Mouse (Mus musculus) neural tube, embryonic 12.5 days (tissue): ENCODE results near the gene Gnl2. TPM values are rescaled to one million over a fixed set of nuclear protein-coding genes. Genes with fewer than 3 reads are reported as not detected.

Experiments used
- ATAC-seq: fragments of 200-750 bp; cut with Nextera tagmentation; 2 replicates; pipeline ENCODE4 v1.8.0; 2017; ENCODE audit warnings: low read depth, mild to moderate bottlenecking, moderate TSS enrichment, moderate library complexity; ENCODE audit not compliant: low FRiP score
- H3K27ac ChIP-seq: fragments of 300-500 bp; sonication (generic); 2 replicates; pipeline ENCODE4 v1.5.1; 2016
- H3K27me3 ChIP-seq: fragments of 300-500 bp; sonication (generic); replicated peaks from 2 replicates; pipeline ENCODE4 v1.6.1; 2016; ENCODE audit warnings: mild to moderate bottlenecking
- H3K36me3 ChIP-seq: fragments of 300-500 bp; sonication (generic); 2 replicates; pipeline ENCODE4 v1.6.1; 2016; ENCODE audit warnings: mild to moderate bottlenecking
- H3K4me1 ChIP-seq: fragments of 300-500 bp; sonication (generic); 2 replicates; pipeline ENCODE4 v1.6.1; 2016
- H3K4me2 ChIP-seq: fragments of 300-500 bp; sonication (generic); replicated peaks from 2 replicates; pipeline ENCODE4 v1.6.1; 2016; ENCODE audit warnings: mild to moderate bottlenecking
- H3K4me3 ChIP-seq: fragments of 300-500 bp; sonication (generic); 2 replicates; pipeline ENCODE4 v1.5.1; 2016
- H3K9ac ChIP-seq: fragments of 300-500 bp; sonication (generic); 2 replicates; pipeline ENCODE4 v1.6.1; 2016; ENCODE audit warnings: mild to moderate bottlenecking
- H3K9me3 ChIP-seq: fragments of 300-500 bp; sonication (generic); 2 replicates; pipeline ENCODE4 v1.6.1; 2016; ENCODE audit warnings: mild to moderate bottlenecking
- WGBS: fragments of 180-500 bp; shearing (Covaris S2); methylation state at CpG from one replicate; pipeline ENCODE4 v1.1.7; 2016; 5-methylcytosine and 5-hydroxymethylcytosine counted together
- polyA plus RNA-seq: library from polyadenylated mRNA; unstranded; fragments of >200 nt; fragmentation: Nextera tagmentation; extraction: Ambion mirVana; gene quantifications from 2 replicates; pipeline ENCODE4 v1.2.1, GENCODE M21; 2016

The Gnl2 gene
- polyA plus RNA-seq, 1 experiment from 2014 or later = 96.1 TPM

- no peak overlapping the region for H3K27ac ChIP-seq
- no peaks in the 10 kb centered on the region for H3K27me3 ChIP-seq
- no peak for ATAC-seq
- peaks cover 17% of the 10 kb centered on the region for H3K4me1 ChIP-seq
- H3K4me2 ChIP-seq = no peak overlapping the region
- H3K9me3 ChIP-seq = no peaks in the 10 kb centered on the region
- H3K4me3 ChIP-seq = no peak overlapping the region
- peaks cover 9% of the 10 kb centered on the region; the same call in 1 of the 2 replicates for H3K36me3 ChIP-seq
- no peak overlapping the region for H3K9ac ChIP-seq
- 74% methylated on average over 8 of the region's 8 CpGs for WGBS
Measured at GRCm38 (mm10) chr4:125063829-125064228, 47.4 kb downstream of the Gnl2 start.

GRCm38 (mm10) chr4:125065517-125066307, 49.3 kb downstream of the Gnl2 start, which contains the start of gene Dnali1:
Gene Dnali1 (minus strand): TSS chr4:125065703.
- Histone ChIP-seq H3K4me1 (peaks cover 17% of the 10 kb centered on the region), H3K4me2 (peak within 1 kb of the TSS; percentile 91), H3K4me3 (peak within 1 kb of the TSS; percentile 95), H3K9ac (peak within 1 kb of the TSS; percentile 90), H3K27me3 (no peaks in the 10 kb centered on the region), H3K36me3 (peaks cover 25% of the 10 kb centered on the region), H3K9me3 (no peaks in the 10 kb centered on the region), H3K27ac (no peak within 1 kb of the TSS)
- ATAC-seq = peak; percentile 59
- WGBS = 4% methylated on average over 26 of the region's 26 CpGs

GRCm38 (mm10) chr4:125066490-125067370, 50.3 kb downstream of the Gnl2 start, which contains the start of gene Snip1:
Gene Snip1 (plus strand): TSS chr4:125066672.
- WGBS = under 1% methylated on average over 78 of the region's 78 CpGs
- Histone ChIP-seq H3K4me1 (peaks cover 17% of the 10 kb centered on the region), H3K27me3 (no peaks in the 10 kb centered on the region), H3K27ac (no peak within 1 kb of the TSS), H3K4me2 (peak within 1 kb of the TSS; percentile 91), H3K4me3 (peak within 1 kb of the TSS; percentile 95), H3K9me3 (no peaks in the 10 kb centered on the region), H3K36me3 (peaks cover 35% of the 10 kb centered on the region), H3K9ac (peak within 1 kb of the TSS; percentile 90)
- peak; percentile 93 for ATAC-seq

- ATAC-seq = no peak
- Histone ChIP-seq H3K4me1 (no peaks in the 10 kb centered on the region), H3K27me3 (no peaks in the 10 kb centered on the region), H3K9me3 (no peaks in the 10 kb centered on the region), H3K36me3 (peaks cover 43% of the 10 kb centered on the region), H3K9ac (no peak overlapping the region), H3K4me2 (no peak overlapping the region), H3K27ac (no peak overlapping the region), H3K4me3 (no peak overlapping the region)
- WGBS = 93% methylated on average over 2 of the region's 2 CpGs
Measured at GRCm38 (mm10) chr4:125077700-125078099, 61.3 kb downstream of the Gnl2 start.

DNA sequence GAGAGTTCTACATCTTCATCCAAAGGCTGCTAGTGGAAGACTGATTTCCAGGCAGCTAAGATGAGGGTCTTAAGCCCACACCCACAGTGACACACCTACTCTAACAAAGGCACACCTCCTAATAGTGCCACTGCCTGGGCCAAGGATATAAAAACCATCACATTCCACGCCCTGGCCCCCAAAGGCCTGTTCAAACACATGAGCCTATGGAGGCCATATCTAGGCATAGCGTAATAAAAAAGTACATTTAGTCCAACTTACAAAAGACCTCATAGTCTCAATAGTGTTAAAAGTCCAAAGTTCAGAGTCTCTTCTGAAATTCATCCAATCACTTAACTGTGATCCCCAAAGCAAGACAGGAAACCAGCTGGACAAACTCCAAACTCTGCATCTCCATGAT, 62.3 kb downstream of the Gnl2 start:
- no peaks in the 10 kb centered on the region for H3K4me1 ChIP-seq
- H3K4me2 ChIP-seq = no peak overlapping the region
- no peak overlapping the region for H3K4me3 ChIP-seq
- H3K36me3 ChIP-seq = peaks cover 33% of the 10 kb centered on the region
- no peak for ATAC-seq
- no peak overlapping the region for H3K9ac ChIP-seq
- WGBS = 90% methylated on average over 2 of the region's 2 CpGs
- H3K27ac ChIP-seq = no peak overlapping the region
- H3K9me3 ChIP-seq = no peaks in the 10 kb centered on the region
- no peaks in the 10 kb centered on the region for H3K27me3 ChIP-seq

DNA sequence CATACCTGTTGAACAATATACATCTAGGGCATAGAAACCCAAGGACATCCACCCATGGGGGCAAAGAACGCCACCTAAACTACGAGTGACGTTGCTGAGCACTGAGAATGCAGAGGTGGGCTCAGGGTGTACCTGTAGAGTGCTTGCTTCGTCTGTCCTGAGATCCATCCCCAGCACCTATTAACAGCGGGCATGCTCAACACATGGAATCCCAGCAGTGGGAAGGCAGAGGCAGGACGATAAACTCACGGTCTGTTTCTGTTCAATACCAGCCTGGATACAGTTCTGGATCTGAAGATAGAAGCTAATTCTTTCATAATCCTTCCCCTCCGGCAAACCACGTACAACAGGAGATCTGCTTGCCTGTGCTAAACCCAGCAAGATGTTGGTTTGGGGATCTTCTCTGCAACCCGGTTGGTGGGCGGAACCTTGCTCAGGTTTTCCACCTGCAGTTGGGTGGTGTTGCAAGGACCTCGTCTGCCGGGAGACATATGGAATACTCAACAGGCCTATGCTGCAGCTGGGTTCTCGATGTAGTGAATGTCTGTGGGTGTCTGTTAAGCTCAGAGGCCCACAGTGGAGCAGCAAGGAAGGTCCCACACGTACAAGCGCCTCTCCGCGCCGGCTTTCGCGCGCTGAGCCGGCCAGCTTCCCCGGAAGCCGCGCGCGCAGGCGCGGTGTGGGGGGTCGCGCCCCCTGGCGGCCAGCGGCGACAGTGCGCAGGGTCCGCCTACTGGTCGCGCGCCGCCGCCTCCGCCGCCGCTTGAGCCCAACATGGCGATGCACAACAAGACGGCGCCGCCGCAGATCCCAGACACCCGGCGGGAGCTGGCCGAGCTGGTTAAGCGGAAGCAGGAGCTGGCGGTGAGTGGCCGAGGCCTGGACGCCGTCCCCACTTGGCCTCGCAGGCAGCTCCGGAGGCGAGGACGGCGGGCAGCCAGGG, 68.3 kb downstream of the Gnl2 start, which contains the start of gene Meaf6:
Meaf6 (plus strand) TSS at position 732 of the 943 bp plus-strand sequence.
- Histone ChIP-seq H3K27ac (peak within 1 kb of the TSS; percentile 96), H3K9me3 (no peaks in the 10 kb centered on the region), H3K36me3 (peaks cover 26% of the 10 kb centered on the region), H3K9ac (peak within 1 kb of the TSS; percentile 90), H3K4me2 (peak within 1 kb of the TSS; percentile 68), H3K4me3 (peak within 1 kb of the TSS; percentile 91), H3K4me1 (peaks cover 8% of the 10 kb centered on the region), H3K27me3 (no peaks in the 10 kb centered on the region)
- WGBS = 1% methylated on average over 63 of the region's 63 CpGs
- ATAC-seq = peak; percentile 88

DNA sequence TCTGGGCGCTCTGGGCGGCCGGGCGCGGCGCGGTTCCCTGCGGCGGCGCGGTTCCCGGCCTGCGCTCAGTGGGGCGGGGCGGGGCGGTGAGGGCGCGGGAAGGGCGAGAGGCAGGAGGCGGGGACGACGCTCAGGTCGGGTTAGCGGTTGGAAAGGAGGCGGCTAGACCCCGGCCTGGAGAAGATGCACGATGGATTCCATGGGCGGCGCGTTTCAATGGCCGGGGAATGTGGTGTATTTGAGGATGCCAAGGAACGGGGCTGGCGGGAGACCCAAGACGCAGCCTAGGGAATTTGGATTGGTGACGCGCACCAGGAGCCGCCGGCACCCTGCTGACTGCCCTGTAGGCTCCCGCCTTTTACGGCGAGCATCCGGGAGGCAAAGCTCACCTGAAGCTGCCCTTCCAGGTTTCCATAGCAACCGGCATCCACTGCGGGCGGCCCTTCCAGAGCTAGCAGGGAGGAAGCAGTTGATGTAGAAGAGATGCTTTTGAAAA, 69.0 kb downstream of the Gnl2 start:
- Histone ChIP-seq H3K27ac (peak overlapping the region; percentile 96), H3K9me3 (no peaks in the 10 kb centered on the region), H3K27me3 (no peaks in the 10 kb centered on the region), H3K4me3 (peak overlapping the region; percentile 91), H3K4me2 (peak overlapping the region; percentile 68), H3K9ac (peak overlapping the region; percentile 90), H3K4me1 (peaks cover 8% of the 10 kb centered on the region), H3K36me3 (peaks cover 33% of the 10 kb centered on the region)
- peak; percentile 91 for ATAC-seq
- WGBS = under 1% methylated on average over 45 of the region's 45 CpGs

DNA sequence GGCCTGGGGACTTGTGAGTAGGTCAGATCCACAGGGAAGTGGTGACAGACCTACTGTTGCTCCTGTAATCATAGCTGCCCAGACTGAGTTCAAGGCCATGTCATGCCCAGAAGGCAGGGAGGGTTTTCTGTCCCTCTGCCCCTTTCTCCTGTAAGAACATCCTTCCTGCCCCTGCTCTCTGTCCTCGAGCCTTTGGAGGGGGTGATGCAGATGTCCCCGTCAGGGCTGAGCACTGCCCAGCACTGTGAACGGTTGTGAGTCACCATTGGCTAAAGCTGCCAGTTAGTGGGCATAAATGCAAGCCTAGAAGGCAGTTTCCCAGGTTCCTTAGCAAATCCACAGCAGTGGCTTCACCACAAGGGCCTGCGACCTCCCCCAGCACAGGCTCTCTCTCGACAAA, 76.6 kb downstream of the Gnl2 start:
- 88% methylated on average over 5 of the region's 5 CpGs for WGBS

DNA sequence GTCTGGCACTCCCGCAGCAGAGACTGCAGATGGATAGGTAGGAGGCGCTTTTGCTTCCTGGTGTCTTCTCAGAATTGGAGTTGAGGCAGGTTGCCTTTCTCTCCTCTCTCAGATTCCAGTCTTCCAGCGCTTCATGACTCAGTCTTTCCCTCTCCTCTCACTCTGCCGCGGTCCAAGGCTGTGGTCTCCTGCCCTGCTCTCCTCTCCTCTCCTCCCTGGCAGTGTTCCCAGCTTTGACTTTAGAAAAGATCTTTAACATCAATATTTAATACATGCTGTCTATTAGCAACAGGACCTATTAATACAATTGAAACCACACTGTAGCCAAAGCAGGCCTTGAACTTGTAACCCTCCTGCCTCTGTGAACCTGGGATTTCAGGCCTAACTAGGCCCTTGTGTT, 79.7 kb downstream of the Gnl2 start:
- Histone ChIP-seq H3K36me3 (peaks cover 20% of the 10 kb centered on the region), H3K27ac (no peak overlapping the region), H3K9me3 (no peaks in the 10 kb centered on the region), H3K9ac (no peak overlapping the region), H3K4me3 (no peak overlapping the region), H3K4me2 (no peak overlapping the region), H3K27me3 (no peaks in the 10 kb centered on the region), H3K4me1 (no peaks in the 10 kb centered on the region)
- ATAC-seq = no peak
- WGBS = 95% methylated on average over 5 of the region's 5 CpGs

More for the DNA sequence above, 76.6 kb downstream of the Gnl2 start:
- Histone ChIP-seq H3K4me3 (no peak overlapping the region), H3K27me3 (no peaks in the 10 kb centered on the region), H3K36me3 (peaks cover 47% of the 10 kb centered on the region), H3K9me3 (no peaks in the 10 kb centered on the region), H3K4me1 (no peaks in the 10 kb centered on the region), H3K4me2 (no peak overlapping the region), H3K27ac (no peak overlapping the region), H3K9ac (no peak overlapping the region)
- ATAC-seq = no peak

DNA sequence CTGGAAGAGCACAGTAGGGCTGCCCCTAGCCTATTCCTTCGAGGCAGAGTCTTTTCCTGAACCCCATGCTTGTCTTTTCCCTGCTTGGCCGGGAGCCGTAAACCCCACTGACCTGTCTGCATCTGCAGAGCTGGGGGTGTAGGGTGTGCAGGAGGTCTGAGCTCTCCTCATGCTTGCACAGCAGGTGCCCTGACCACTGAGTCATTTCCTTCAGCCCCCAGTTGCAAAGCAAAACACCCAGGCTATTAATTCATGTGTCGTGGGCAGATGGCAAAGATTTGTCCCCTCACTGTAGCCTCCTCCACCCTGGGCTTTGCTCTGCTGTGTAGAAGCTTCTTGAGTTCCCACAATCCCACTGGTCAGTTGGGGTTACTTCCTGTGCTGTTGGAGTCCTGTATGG, 81.0 kb downstream of the Gnl2 start:
- ATAC-seq = no peak
- no peak overlapping the region for H3K9ac ChIP-seq
- no peaks in the 10 kb centered on the region for H3K27me3 ChIP-seq
- H3K4me1 ChIP-seq = no peaks in the 10 kb centered on the region
- peaks cover 9% of the 10 kb centered on the region for H3K36me3 ChIP-seq
- no peak overlapping the region for H3K27ac ChIP-seq
- H3K9me3 ChIP-seq = no peaks in the 10 kb centered on the region
- 80% methylated on average over 4 of the region's 4 CpGs for WGBS
- no peak overlapping the region for H3K4me2 ChIP-seq
- no peak overlapping the region for H3K4me3 ChIP-seq

DNA sequence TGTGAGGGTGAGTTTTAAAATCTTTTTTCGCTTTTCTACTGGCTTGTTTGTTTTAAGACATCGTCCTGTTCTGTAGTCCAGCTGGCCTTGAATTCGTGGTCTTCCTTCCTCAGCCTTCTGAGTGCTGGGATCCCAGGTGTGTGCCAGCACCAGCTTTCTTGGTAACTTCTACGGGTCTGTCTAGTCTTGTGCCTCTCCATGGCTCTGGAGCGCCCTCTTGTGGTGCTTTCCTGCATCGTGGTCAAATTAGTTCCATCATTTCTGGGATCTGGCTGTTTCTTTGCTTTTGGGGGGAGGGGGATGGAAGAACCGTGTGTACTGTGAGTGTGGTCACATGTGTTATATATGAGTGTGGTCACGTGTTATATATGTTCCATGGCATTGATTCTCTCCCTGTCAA, 83.1 kb downstream of the Gnl2 start:
- 0 out of 2 replicates have a peak, but pooled peaks have one; percentile 48 for ATAC-seq
- H3K36me3 ChIP-seq = peaks cover 17% of the 10 kb centered on the region
- H3K4me3 ChIP-seq = no peak overlapping the region
- no peaks in the 10 kb centered on the region for H3K9me3 ChIP-seq
- no peak overlapping the region for H3K27ac ChIP-seq
- H3K4me2 ChIP-seq = no peak overlapping the region
- H3K4me1 ChIP-seq = no peaks in the 10 kb centered on the region
- no peaks in the 10 kb centered on the region for H3K27me3 ChIP-seq
- no peak overlapping the region for H3K9ac ChIP-seq
- 10% methylated on average over 8 of the region's 8 CpGs for WGBS
